Mouse (Mus musculus): Measurements from ENCODE around the gene Tmem243.

The Tmem243 gene

GRCm38 (mm10) chr5:9100207-9100848, at the start of gene Tmem243:
Tmem243 (plus strand) TSS chr5:9100668.
- DNase-seq, result peak; percentile 81

GRCm38 (mm10) chr5:9056020-9056660, 44.3 kb upstream of the Tmem243 start:
- peak; percentile 70 for DNase-seq

GRCm38 (mm10) chr5:9057277-9057879, 43.1 kb upstream of the Tmem243 start:
- DNase-seq, result no peak

- no peak for DNase-seq
Observed at GRCm38 (mm10) chr5:9059303-9060023, 41.0 kb upstream of the Tmem243 start.

- no peak for DNase-seq
Observed at GRCm38 (mm10) chr5:9060228-9060627, 40.2 kb upstream of the Tmem243 start.

- DNase-seq, result no peak
Observed at GRCm38 (mm10) chr5:9064217-9064616, 36.3 kb upstream of the Tmem243 start.

- DNase-seq, result peak; percentile 6
Observed at GRCm38 (mm10) chr5:9068886-9069285, 31.6 kb upstream of the Tmem243 start.

- DNase-seq, result no peak
Observed at GRCm38 (mm10) chr5:9069599-9070209, 30.8 kb upstream of the Tmem243 start.

GRCm38 (mm10) chr5:9071360-9071759, 29.1 kb upstream of the Tmem243 start:
- DNase-seq, result no peak

- no peak for DNase-seq
Observed at GRCm38 (mm10) chr5:9073177-9073854, 27.2 kb upstream of the Tmem243 start.

- DNase-seq, result no peak
Observed at GRCm38 (mm10) chr5:9079773-9080501, 20.5 kb upstream of the Tmem243 start.

- no peak for DNase-seq
Observed at GRCm38 (mm10) chr5:9086924-9087719, 13.3 kb upstream of the Tmem243 start.

GRCm38 (mm10) chr5:9090493-9091106, 9.9 kb upstream of the Tmem243 start:
- DNase-seq, result no peak

- no peak for DNase-seq
Observed at GRCm38 (mm10) chr5:9092716-9093115, 7.8 kb upstream of the Tmem243 start.

- DNase-seq, result no peak
Observed at GRCm38 (mm10) chr5:9093490-9093889, 7.0 kb upstream of the Tmem243 start.

GRCm38 (mm10) chr5:9100849-9101801, 657 bp downstream of the Tmem243 start:
- peak; percentile 25 for DNase-seq

GRCm38 (mm10) chr5:9102696-9103095, 2.2 kb downstream of the Tmem243 start:
- DNase-seq, result no peak

- no peak for DNase-seq
Observed at GRCm38 (mm10) chr5:9103958-9104357, 3.5 kb downstream of the Tmem243 start.

GRCm38 (mm10) chr5:9106806-9107205, 6.3 kb downstream of the Tmem243 start:
- no peak for DNase-seq

All from right cerebral cortex, postnatal 14 days (tissue).